Mouse (Mus musculus): Measurements from ENCODE around the gene Crygc. TPM values are rescaled to one million over a fixed set of nuclear protein-coding genes. Genes with fewer than 3 reads are reported as not detected.
"Not testable (repeated sequence)": the region's sequence is repeated elsewhere in the genome, so short reads cannot be mapped to it uniquely, and the experiment has no call there.

The Crygc gene
- polyA plus RNA-seq, 1 experiment from 2014 or later: not detected

DNA sequence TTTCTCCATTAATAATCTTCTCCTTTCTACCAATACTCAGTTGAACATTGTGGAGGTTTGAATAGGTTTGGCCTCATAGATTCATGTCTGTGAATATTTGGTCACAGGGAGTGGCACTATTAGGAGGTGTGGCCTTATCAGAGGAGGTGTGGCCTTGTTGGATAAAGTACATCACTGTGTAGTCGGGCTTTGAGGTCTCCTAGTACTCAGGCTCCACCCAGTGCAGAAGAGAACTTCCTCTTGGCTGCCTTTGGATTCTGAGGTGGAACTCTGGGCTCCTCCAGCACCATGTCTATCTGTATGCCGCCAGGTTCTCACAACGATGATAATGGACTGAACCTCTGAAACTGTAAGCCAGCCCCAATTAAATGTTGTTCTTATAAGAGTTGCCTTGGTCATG, 23.5 kb upstream of the Crygc start:
- Histone ChIP-seq H3K9ac (no peak overlapping the region), H3K4me2 (no peak overlapping the region), H3K9me3 (no peaks in the 10 kb centered on the region), H3K4me1 (replicated peaks) (no peaks in the 10 kb centered on the region), H3K4me3 (no peak overlapping the region), H3K27me3 (no peaks in the 10 kb centered on the region), H3K36me3 (no peaks in the 10 kb centered on the region), H3K27ac (no peak overlapping the region)
- no peak for ATAC-seq (ENCODE audit: low FRiP score)
- 90% methylated on average over 3 of the region's 3 CpGs for WGBS

DNA sequence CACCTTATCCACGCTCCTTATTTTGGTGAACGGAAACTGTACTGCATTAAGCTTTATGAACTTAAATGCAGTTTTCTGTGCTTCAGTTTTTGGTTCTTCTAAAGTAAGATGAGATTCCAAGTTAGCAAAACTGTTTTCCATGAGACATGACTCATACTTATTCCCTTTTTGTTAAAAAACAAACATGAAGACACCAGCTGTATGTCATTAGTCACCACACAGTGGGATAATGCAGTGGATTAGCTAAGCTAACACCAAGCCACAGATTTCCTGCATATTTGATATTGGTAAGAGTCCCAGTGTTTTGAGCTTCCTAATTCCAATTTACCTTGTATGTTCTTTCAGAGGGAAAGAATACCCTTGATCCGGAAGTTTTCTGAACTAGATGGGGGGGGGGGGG, 18.1 kb upstream of the Crygc start:
- H3K36me3 ChIP-seq: no peaks in the 10 kb centered on the region
- H3K4me3 ChIP-seq: no peak overlapping the region
- WGBS: 93% methylated on average over 3 of the region's 3 CpGs
- ATAC-seq (ENCODE audit: low FRiP score): no peak
- no peak overlapping the region for H3K9ac ChIP-seq
- H3K27ac ChIP-seq: no peak overlapping the region
- H3K27me3 ChIP-seq: no peaks in the 10 kb centered on the region
- no peaks in the 10 kb centered on the region for H3K4me1 ChIP-seq (replicated peaks)
- no peak overlapping the region for H3K4me2 ChIP-seq
- H3K9me3 ChIP-seq: no peaks in the 10 kb centered on the region

DNA sequence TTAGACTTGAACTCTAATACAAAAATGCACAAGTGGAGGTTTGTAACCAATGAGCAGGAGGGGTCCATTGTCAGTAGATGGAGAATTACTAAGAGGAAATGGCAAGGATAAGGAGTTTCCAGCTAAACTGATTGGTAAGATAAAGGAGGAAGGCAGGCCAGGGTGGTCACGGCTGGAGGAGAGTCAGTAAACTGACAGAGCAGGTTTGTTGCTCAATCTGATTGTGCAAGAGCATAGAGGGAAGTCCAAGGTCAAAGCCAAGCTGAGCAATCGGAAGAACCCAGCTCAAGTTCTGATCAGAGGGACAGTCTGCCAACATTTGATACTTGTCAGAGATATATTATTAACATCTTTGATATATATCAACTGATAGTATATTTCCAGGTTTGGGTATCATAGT, 16.9 kb upstream of the Crygc start:
- WGBS: 82% methylated on average over 2 of the region's 2 CpGs
- H3K4me1 ChIP-seq (replicated peaks): no peaks in the 10 kb centered on the region
- H3K4me3 ChIP-seq: no peak overlapping the region
- H3K27ac ChIP-seq: no peak overlapping the region
- H3K9ac ChIP-seq: no peak overlapping the region
- ATAC-seq (ENCODE audit: low FRiP score): no peak
- no peaks in the 10 kb centered on the region for H3K27me3 ChIP-seq
- H3K4me2 ChIP-seq: no peak overlapping the region
- H3K36me3 ChIP-seq: no peaks in the 10 kb centered on the region
- H3K9me3 ChIP-seq: no peaks in the 10 kb centered on the region

DNA sequence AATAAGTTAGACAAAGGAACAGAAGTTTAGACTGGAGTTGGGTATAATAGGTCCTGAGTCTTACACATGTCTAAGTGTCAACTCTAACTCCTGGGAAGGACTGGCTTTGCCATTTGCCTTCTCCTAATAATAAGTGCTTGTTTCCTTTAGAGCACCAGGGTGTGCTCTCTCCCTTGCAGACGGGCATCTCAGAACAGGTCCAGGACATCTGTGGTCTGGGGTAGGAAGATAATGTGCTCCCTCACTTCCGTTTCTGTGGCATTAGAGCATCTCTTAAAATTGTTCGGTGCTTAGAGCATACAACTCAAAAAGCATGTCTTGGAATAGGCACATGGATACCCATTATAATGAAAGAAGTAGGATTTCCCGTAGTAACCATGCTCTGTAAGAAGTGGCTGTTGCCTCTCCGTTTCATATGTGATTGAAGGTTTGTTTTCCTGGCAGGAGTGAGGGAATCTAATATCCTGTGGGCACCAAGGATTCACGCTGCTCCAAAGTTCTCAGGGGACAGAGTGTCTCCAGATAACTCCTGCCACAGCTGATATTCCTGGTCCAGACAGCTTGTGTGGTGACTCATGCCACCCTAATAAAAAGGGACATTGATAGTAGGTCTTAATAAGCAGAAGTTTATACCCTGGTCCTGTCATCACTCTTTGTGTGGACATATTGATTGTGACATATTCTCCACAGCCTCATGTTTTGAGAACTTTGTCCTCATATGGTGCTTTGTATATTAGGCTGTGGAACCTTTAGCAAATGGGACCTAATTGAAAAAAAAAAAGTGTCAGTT, 15.3 kb upstream of the Crygc start:
- H3K36me3 ChIP-seq: no peaks in the 10 kb centered on the region
- WGBS: 85% methylated on average over 6 of the region's 6 CpGs

DNA sequence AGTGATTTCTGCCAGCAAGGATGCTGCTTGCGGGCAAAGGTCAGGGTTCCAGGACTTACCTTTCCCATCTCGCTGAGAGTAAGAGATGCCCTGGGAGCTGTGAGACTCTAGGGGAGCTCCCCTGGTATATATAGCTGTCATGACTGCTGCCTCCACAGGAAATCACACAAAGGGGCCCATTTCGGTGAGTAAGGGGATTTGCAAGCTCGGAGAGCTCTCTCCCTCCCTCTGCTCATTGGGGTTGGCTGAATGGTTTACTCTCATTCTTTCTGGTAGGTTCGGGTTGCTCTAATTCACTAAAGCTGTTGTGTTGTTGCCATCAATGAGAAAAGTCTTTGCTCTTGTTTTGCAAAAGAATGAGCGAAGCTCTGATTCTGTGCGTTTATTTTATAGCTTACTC, 8.7 kb upstream of the Crygc start, which contains the start of gene Crygb:
Gene Crygb, minus strand, starts transcription at position 101 of the 400 bp plus-strand sequence.
- no peaks in the 10 kb centered on the region for H3K36me3 ChIP-seq
- H3K4me3 ChIP-seq: no peak within 1 kb of the TSS
- H3K27me3 ChIP-seq: no peaks in the 10 kb centered on the region
- no peak within 1 kb of the TSS for H3K9ac ChIP-seq
- H3K9me3 ChIP-seq: no peaks in the 10 kb centered on the region
- no peaks in the 10 kb centered on the region for H3K4me1 ChIP-seq (replicated peaks)
- no peak within 1 kb of the TSS for H3K4me2 ChIP-seq
- no peak for ATAC-seq (ENCODE audit: low FRiP score)
- 32% methylated on average over 7 of the region's 7 CpGs for WGBS
- no peak within 1 kb of the TSS for H3K27ac ChIP-seq

More for the DNA sequence above, 15.3 kb upstream of the Crygc start:
- no peak overlapping the region for H3K27ac ChIP-seq
- no peaks in the 10 kb centered on the region for H3K9me3 ChIP-seq
- no peaks in the 10 kb centered on the region for H3K4me1 ChIP-seq (replicated peaks)
- H3K27me3 ChIP-seq: no peaks in the 10 kb centered on the region
- no peak for ATAC-seq (ENCODE audit: low FRiP score)
- no peak overlapping the region for H3K9ac ChIP-seq
- no peak overlapping the region for H3K4me3 ChIP-seq
- no peak overlapping the region for H3K4me2 ChIP-seq

DNA sequence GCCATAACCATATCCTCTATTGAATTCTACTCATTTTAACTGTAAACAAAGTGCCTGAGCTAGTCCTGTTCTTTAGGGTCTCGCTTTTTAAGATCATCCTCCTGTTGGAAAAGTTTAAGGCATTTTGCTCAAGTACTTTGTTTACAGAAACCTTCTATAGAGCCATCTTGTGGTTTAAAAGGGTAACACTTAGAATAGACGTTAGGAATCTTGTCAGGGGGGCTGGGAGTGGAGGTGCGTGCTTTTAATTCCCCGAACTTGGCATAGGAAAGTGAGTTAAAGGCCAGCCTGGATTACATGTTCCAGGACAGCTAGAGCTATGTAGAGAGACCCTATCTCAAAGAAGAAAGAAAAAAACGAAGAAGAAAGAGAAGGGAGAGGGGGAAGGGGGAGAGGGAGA, 2.1 kb upstream of the Crygc start:
- Histone ChIP-seq H3K9me3 (no peaks in the 10 kb centered on the region), H3K27ac (no peak overlapping the region), H3K4me2 (no peak overlapping the region), H3K4me3 (no peak overlapping the region), H3K36me3 (no peaks in the 10 kb centered on the region), H3K4me1 (replicated peaks) (no peaks in the 10 kb centered on the region), H3K27me3 (no peaks in the 10 kb centered on the region), H3K9ac (no peak overlapping the region)
- 27% methylated on average over 5 of the region's 5 CpGs for WGBS
- no peak for ATAC-seq (ENCODE audit: low FRiP score)

DNA sequence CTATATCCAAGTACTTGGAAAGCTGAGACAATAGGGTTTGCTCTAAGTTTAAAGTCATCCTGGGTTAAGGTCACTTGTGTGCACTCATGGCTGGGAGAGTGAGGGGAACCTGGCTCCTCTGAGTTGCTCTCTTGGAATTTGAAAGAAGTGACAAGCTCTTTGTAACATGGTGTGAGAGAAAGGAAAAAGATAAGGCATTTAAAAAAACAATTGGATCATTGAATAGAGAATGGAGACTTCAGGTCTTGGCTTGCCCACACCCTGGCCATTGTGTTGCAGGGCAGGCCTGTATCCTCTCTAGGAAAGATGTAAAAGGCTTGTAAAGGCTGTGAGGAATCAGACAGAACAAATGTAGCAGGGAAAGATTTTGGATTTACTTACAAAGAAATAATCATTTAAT, 5.6 kb downstream of the Crygc start:
- no peaks in the 10 kb centered on the region for H3K9me3 ChIP-seq
- no peaks in the 10 kb centered on the region for H3K4me1 ChIP-seq (replicated peaks)
- H3K4me2 ChIP-seq: no peak overlapping the region
- no peak overlapping the region for H3K27ac ChIP-seq
- ATAC-seq (ENCODE audit: low FRiP score): no peak
- H3K4me3 ChIP-seq: no peak overlapping the region
- H3K27me3 ChIP-seq: no peaks in the 10 kb centered on the region
- H3K9ac ChIP-seq: no peak overlapping the region
- H3K36me3 ChIP-seq: no peaks in the 10 kb centered on the region

DNA sequence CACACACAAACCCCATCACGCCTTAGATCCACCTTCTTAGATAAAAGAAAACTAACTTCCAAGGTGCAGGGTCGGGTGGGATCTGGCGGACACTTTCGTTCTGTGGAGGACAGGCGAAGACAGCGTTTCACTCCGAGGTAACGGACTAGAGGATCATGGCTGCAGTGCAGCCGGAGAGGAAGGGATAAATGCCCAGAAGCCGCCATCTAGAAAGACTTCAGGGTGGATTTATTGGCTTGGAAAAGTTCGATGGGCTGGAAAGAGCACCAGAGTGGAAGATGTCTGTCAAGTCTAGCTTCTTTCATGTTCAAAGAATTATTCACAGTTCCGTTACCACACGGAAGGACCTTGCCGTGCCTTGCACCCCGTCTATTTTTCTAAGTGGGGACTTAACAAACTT, 9.3 kb downstream of the Crygc start:
- Histone ChIP-seq H3K27me3 (no peaks in the 10 kb centered on the region), H3K4me1 (replicated peaks) (no peaks in the 10 kb centered on the region), H3K36me3 (no peaks in the 10 kb centered on the region), H3K9ac (no peak overlapping the region), H3K27ac (no peak overlapping the region), H3K4me2 (no peak overlapping the region), H3K4me3 (no peak overlapping the region), H3K9me3 (no peaks in the 10 kb centered on the region)
- WGBS: 80% methylated on average over 15 of the region's 15 CpGs
- ATAC-seq (ENCODE audit: low FRiP score): no peak

DNA sequence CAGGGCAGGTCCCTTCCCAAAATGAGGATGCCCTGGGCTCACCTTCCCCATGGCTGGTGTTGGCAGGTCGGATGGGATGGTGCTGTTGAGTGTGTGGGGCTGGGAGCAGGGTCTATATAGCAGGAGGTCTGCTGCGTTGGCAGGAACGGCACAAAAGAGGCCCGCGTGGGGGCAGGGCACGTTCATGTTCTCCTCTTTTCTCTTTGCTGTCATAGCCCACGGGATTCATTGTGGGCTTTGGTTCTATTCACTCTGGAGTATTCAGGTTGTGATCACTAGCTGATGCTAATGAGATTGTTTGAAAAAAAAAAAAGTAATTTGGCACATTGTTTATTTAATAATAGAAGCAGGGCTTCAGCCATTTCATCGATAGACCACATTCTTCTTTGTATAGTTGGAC, 10.1 kb downstream of the Crygc start, which contains the start of gene Crygd:
Gene Crygd, minus strand, starts transcription at position 101 of the 400 bp plus-strand sequence.
- H3K4me3 ChIP-seq: no peak within 1 kb of the TSS
- no peaks in the 10 kb centered on the region for H3K27me3 ChIP-seq
- no peak within 1 kb of the TSS for H3K9ac ChIP-seq
- no peaks in the 10 kb centered on the region for H3K9me3 ChIP-seq
- no peaks in the 10 kb centered on the region for H3K4me1 ChIP-seq (replicated peaks)
- no peak within 1 kb of the TSS for H3K27ac ChIP-seq
- no peaks in the 10 kb centered on the region for H3K36me3 ChIP-seq
- no peak within 1 kb of the TSS for H3K4me2 ChIP-seq
- WGBS: 50% methylated on average over 8 of the region's 8 CpGs
- no peak for ATAC-seq (ENCODE audit: low FRiP score)

DNA sequence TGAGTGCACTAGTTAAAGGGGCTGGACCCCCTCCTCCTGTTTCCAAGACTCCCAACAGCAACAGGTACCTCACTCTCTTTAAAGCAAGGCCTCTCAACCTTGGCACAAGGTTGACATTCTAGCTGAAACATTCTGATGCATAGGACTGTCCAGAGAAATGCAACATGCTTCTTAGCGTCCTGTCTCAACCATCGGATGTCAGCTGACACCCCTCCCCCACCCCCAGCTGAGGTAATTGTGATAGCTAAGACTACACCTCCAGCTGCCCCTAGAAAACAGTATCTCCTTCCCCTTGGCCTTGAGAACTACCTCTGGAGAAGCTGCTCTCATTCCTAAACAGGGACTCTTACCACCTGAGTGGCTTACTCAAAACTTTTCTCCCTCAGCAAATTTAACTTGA, 21.3 kb downstream of the Crygc start:
- H3K4me1 ChIP-seq (replicated peaks): no peaks in the 10 kb centered on the region
- no peak overlapping the region for H3K4me3 ChIP-seq
- peaks cover 9% of the 10 kb centered on the region; the same call in 1 of the 2 replicates for H3K27me3 ChIP-seq
- H3K27ac ChIP-seq: no peak overlapping the region
- no peaks in the 10 kb centered on the region for H3K36me3 ChIP-seq
- H3K9me3 ChIP-seq: no peaks in the 10 kb centered on the region; the same call in 1 of the 2 replicates
- 40% methylated on average over 2 of the region's 2 CpGs for WGBS
- ATAC-seq (ENCODE audit: low FRiP score): no peak
- H3K4me2 ChIP-seq: no peak overlapping the region
- H3K9ac ChIP-seq: no peak overlapping the region

DNA sequence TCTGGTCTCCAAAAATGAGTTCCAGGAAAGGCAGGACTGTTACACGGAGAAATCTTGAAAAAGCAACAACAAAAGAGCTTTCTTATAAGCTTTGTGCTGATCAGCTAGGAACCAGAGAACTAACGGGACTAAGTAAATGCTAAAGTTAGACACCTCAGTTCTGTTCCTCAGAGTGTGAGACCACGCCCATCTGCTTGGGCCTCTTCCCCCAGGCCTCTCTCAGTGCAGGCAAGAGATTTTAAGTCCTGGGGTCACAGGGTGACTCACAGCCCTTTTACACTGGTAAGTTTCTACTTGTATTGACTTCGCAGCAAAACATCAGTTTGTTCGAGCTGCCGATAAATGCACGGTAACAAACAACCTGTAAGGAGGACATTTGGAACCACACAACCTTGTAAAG, 21.8 kb downstream of the Crygc start:
- ATAC-seq (ENCODE audit: low FRiP score): no peak
- H3K27me3 ChIP-seq: peaks cover 9% of the 10 kb centered on the region; the same call in 1 of the 2 replicates
- H3K36me3 ChIP-seq: no peaks in the 10 kb centered on the region
- no peak overlapping the region for H3K4me3 ChIP-seq
- no peaks in the 10 kb centered on the region; the same call in 1 of the 2 replicates for H3K9me3 ChIP-seq
- H3K4me1 ChIP-seq (replicated peaks): no peaks in the 10 kb centered on the region
- no peak overlapping the region for H3K27ac ChIP-seq
- H3K4me2 ChIP-seq: no peak overlapping the region
- no peak overlapping the region for H3K9ac ChIP-seq
- 53% methylated on average over 7 of the region's 7 CpGs for WGBS

DNA sequence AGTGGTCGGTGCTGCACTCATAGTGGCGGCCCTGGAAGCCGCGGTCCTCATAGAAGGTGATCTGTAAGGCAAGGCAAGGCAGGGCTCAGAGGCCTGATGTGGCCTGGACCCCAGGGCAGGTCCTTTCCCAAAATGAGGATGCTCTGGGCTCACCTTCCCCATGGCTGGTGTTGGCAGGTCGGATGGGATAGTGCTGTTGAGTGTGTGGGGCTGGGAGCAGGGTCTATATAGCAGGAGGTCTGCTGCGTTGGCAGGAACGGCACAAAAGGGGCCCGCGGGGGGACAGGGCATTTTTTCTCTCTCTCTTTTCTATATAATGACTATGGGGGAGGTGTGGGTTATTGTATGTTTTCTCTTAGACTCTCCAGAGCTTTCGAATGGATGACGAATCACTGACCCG, 22.5 kb downstream of the Crygc start, which contains the start of gene Cryge:
Gene Cryge, minus strand, starts transcription at position 198 of the 400 bp plus-strand sequence.
- not testable (repeated sequence) for ATAC-seq (ENCODE audit: low FRiP score); H3K27ac ChIP-seq; H3K4me1 ChIP-seq (replicated peaks); H3K4me2 ChIP-seq; H3K4me3 ChIP-seq; H3K9ac ChIP-seq; H3K36me3 ChIP-seq; H3K27me3 ChIP-seq; H3K9me3 ChIP-seq
- WGBS: 49% methylated on average over 12 of the region's 12 CpGs

DNA sequence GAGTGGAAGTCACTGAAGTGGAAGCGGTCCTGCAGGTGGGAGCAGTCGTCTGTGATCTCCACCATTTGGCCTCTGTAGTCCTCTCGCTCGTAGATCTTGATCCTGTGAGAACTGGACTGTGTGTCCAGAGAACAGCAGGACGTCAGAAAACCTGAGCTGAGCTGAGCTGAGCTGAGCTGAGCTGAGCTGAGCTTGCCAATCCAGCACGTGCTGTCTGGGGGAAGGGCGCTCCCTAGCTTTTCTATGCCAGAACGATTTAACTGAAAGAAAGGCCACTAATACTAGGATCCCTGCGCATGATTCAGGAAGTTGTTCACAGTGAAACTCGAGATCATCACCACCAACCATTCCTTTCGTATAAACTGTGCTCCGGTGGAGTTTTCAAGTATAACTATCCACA, 24.7 kb downstream of the Crygc start:
- 62% methylated on average over 12 of the region's 12 CpGs for WGBS
- Histone ChIP-seq H3K36me3 (no peaks in the 10 kb centered on the region), H3K27me3 (peaks cover 9% of the 10 kb centered on the region; the same call in 1 of the 2 replicates), H3K4me3 (no peak overlapping the region), H3K9me3 (no peaks in the 10 kb centered on the region; the same call in 1 of the 2 replicates), H3K27ac (no peak overlapping the region), H3K4me1 (replicated peaks) (no peaks in the 10 kb centered on the region), H3K4me2 (no peak overlapping the region), H3K9ac (no peak overlapping the region)
- ATAC-seq (ENCODE audit: low FRiP score): no peak
